Mouse (Mus musculus) myocyte (in vitro differentiated cells): ENCODE data around the gene Cnp. TPM values are rescaled to one million over a fixed set of nuclear protein-coding genes. Genes with fewer than 3 reads are reported as not detected.

Experiments
- H3K27me3 ChIP-seq: one replicate; pipeline ENCODE4 v1.6.1; 2011; ENCODE audit not compliant: control insufficient read depth, insufficient read depth, insufficient read length
- H3K36me3 ChIP-seq: one replicate; pipeline ENCODE4 v1.6.1; 2011; ENCODE audit not compliant: control insufficient read depth, insufficient read depth
- H3K4me2 ChIP-seq: one replicate; pipeline ENCODE4 v1.6.1; 2011; ENCODE audit warnings: low read depth, control low read depth
- H3K4me3 ChIP-seq: one replicate; pipeline ENCODE4 v1.5.1; 2011; ENCODE audit warnings: mild to moderate bottlenecking, control low read depth, moderate library complexity
- H3K79me2 ChIP-seq: one replicate; pipeline ENCODE4 v1.6.1; 2011; ENCODE audit not compliant: control insufficient read depth, insufficient read depth
- H3ac ChIP-seq: one replicate; pipeline ENCODE4 v1.6.1; 2011; ENCODE audit not compliant: control insufficient read depth, insufficient read length
- CEBPB ChIP-seq: IDR thresholded peaks from 2 replicates; pipeline ENCODE4 v1.6.1; 2011; ENCODE audit warnings: mild to moderate bottlenecking, moderate library complexity; ENCODE audit not compliant: poor library complexity, insufficient read depth, severe bottlenecking
- E2F4 ChIP-seq: IDR thresholded peaks from one replicate; pipeline ENCODE4 v1.6.1; 2011; ENCODE audit warnings: mild to moderate bottlenecking, control low read depth, moderate library complexity; ENCODE audit not compliant: insufficient read depth
- MAX ChIP-seq: IDR thresholded peaks from one replicate; pipeline ENCODE4 v1.6.1; 2011; ENCODE audit warnings: low read depth, mild to moderate bottlenecking, control low read depth
- MYOD1 ChIP-seq, 3 experiments: IDR thresholded peaks; one replicate each; pipeline ENCODE4 v1.6.1; 2011; ENCODE audit warnings: control low read depth in 2 of 3, low read depth in 2 of 3, mild to moderate bottlenecking in 2 of 3, moderate library complexity in 1 of 3; ENCODE audit not compliant: insufficient read length in 2 of 3, control insufficient read depth in 1 of 3
- MYOG ChIP-seq, 3 experiments: IDR thresholded peaks; one replicate each; pipeline ENCODE4 v1.6.1; 2011; ENCODE audit warnings: control low read depth in 2 of 3, low read depth in 2 of 3, mild to moderate bottlenecking in 2 of 3; ENCODE audit not compliant: insufficient read length in 2 of 3, control insufficient read depth in 1 of 3, insufficient read depth in 1 of 3
- POLR2A ChIP-seq: IDR thresholded peaks from one replicate; pipeline ENCODE4 v1.6.1; 2011; ENCODE audit warnings: low read depth, mild to moderate bottlenecking, control low read depth, moderate library complexity; ENCODE audit not compliant: insufficient read length
- POLR2AphosphoS2 ChIP-seq: IDR thresholded peaks from one replicate; pipeline ENCODE4 v1.6.1; 2011; ENCODE audit warnings: low read depth, control low read depth; ENCODE audit not compliant: insufficient read length
- REST ChIP-seq: IDR thresholded peaks from one replicate; pipeline ENCODE4 v1.6.1; 2011; ENCODE audit warnings: mild to moderate bottlenecking, control low read depth, moderate library complexity; ENCODE audit not compliant: insufficient read depth, insufficient read length
- SRF ChIP-seq: IDR thresholded peaks from one replicate; pipeline ENCODE4 v1.6.1; 2011; ENCODE audit warnings: low read depth; ENCODE audit not compliant: control insufficient read depth, insufficient read length
- TCF12 ChIP-seq: IDR thresholded peaks from one replicate; pipeline ENCODE4 v1.6.1; 2011; ENCODE audit warnings: mild to moderate bottlenecking, control low read depth; ENCODE audit not compliant: poor library complexity, insufficient read depth, severe bottlenecking
- TCF3 ChIP-seq: IDR thresholded peaks from one replicate; pipeline ENCODE4 v1.6.1; 2011; ENCODE audit warnings: low read depth, control low read depth; ENCODE audit not compliant: insufficient read length
- USF1 ChIP-seq: IDR thresholded peaks from one replicate; pipeline ENCODE4 v1.6.1; 2011; ENCODE audit warnings: low read depth, mild to moderate bottlenecking, control low read depth, moderate library complexity
- polyA plus RNA-seq: library from polyadenylated mRNA; unstranded; fragments of >200 nt; fragmentation: generic; extraction: Trizol; gene quantifications from one replicate; pipeline ENCODE4 v1.2.1, GENCODE M21; 2012; ENCODE audit warnings: missing spikeins

Cnp gene
- polyA plus RNA-seq, 1 experiment = 18.5 TPM

GRCm38 (mm10) chr11:100567815-100568245 lies 6.9 kb upstream of the Cnp start:
- Histone ChIP-seq H3K4me3 (no peak overlapping the region), H3K4me2 (no peak overlapping the region), H3K27me3 (no peaks in the 10 kb centered on the region), H3ac (no peak overlapping the region), H3K79me2 (no peaks in the 10 kb centered on the region), H3K36me3 (no peaks in the 10 kb centered on the region)
- TF ChIP-seq REST (no peak), POLR2A (no peak), POLR2AphosphoS2 (no peak), MYOG (IDR thresholded peaks at IDR 0.05; ENCODE audit: control insufficient read depth in 1 of 3, insufficient read depth in 1 of 3, insufficient read length in 2 of 3, low read depth in 2 of 3) (no peak), TCF3 (no peak), USF1 (no peak), TCF12 (no peak), E2F4 (no peak), MAX (no peak), CEBPB (no peak), MYOD1 (IDR thresholded peaks at IDR 0.05; ENCODE audit: control insufficient read depth in 1 of 3, insufficient read length in 2 of 3, low read depth in 2 of 3) (no peak), SRF (no peak)

GRCm38 (mm10) chr11:100568692-100569091 lies 6.0 kb upstream of the Cnp start:
- no peaks in the 10 kb centered on the region for H3K27me3 ChIP-seq
- no peaks in the 10 kb centered on the region for H3K36me3 ChIP-seq
- no peak overlapping the region for H3K4me3 ChIP-seq
- TF ChIP-seq CEBPB (no peak), USF1 (no peak), POLR2A (no peak), MAX (no peak), REST (no peak), MYOD1 (IDR thresholded peaks at IDR 0.05; ENCODE audit: control insufficient read depth in 1 of 3, insufficient read length in 2 of 3, low read depth in 2 of 3) (no peak), POLR2AphosphoS2 (no peak)
- no peak overlapping the region for H3K4me2 ChIP-seq
- no peak overlapping the region for H3ac ChIP-seq
- H3K79me2 ChIP-seq = no peaks in the 10 kb centered on the region

DNA sequence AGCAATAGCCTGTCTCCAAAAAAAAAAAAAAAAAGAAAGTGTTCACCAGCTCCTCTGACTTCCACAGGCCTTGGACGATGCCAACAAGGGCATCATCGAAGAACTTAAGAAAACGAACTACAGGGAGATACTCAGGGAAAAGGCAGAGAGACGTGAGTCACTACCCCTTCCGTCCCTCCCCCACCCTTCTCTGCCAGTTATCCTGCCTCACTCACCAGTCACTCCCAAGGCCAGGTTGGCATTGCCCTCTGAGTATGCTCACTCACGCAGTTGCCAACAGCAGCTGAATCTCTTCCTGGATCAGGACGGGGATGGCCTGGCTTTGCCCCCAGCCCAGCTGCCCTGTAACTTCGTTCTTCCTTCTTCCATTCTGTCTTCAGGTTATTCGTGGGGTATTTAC lies 4.9 kb upstream of the Cnp start:
- Histone ChIP-seq H3K36me3 (no peaks in the 10 kb centered on the region), H3ac (no peak overlapping the region), H3K4me2 (peak overlapping the region; percentile 20), H3K79me2 (no peaks in the 10 kb centered on the region), H3K4me3 (no peak overlapping the region), H3K27me3 (no peaks in the 10 kb centered on the region)
- TF ChIP-seq SRF (no peak), POLR2A (no peak), TCF12 (no peak), POLR2AphosphoS2 (no peak), CEBPB (no peak), MYOD1 (IDR thresholded peaks at IDR 0.05; ENCODE audit: control insufficient read depth in 1 of 3, insufficient read length in 2 of 3, low read depth in 2 of 3) (peak in 1 of 3 experiments; percentile 24), MYOG (IDR thresholded peaks at IDR 0.05; ENCODE audit: control insufficient read depth in 1 of 3, insufficient read depth in 1 of 3, insufficient read length in 2 of 3, low read depth in 2 of 3) (peak in 1 of 3 experiments; percentile 25)

GRCm38 (mm10) chr11:100570430-100571201 lies 4.1 kb upstream of the Cnp start:
- Histone ChIP-seq H3K79me2 (no peaks in the 10 kb centered on the region), H3K27me3 (no peaks in the 10 kb centered on the region), H3K36me3 (no peaks in the 10 kb centered on the region), H3K4me3 (no peak overlapping the region), H3ac (no peak overlapping the region), H3K4me2 (no peak overlapping the region)
- no peak for TF ChIP-seq TCF3
- no peak for TF ChIP-seq MAX
- TF ChIP-seq TCF12 = no peak
- TF ChIP-seq POLR2AphosphoS2 = no peak
- TF ChIP-seq POLR2A = no peak
- TF ChIP-seq MYOD1 (IDR thresholded peaks at IDR 0.05; ENCODE audit: control insufficient read depth in 1 of 3, insufficient read length in 2 of 3, low read depth in 2 of 3) = no peak
- no peak for TF ChIP-seq USF1
- no peak for TF ChIP-seq MYOG (IDR thresholded peaks at IDR 0.05; ENCODE audit: control insufficient read depth in 1 of 3, insufficient read depth in 1 of 3, insufficient read length in 2 of 3, low read depth in 2 of 3)
- no peak for TF ChIP-seq E2F4
- no peak for TF ChIP-seq CEBPB
- TF ChIP-seq REST = no peak

- Histone ChIP-seq H3K79me2 (no peaks in the 10 kb centered on the region), H3ac (no peak overlapping the region), H3K4me3 (no peak overlapping the region), H3K36me3 (no peaks in the 10 kb centered on the region), H3K4me2 (no peak overlapping the region), H3K27me3 (no peaks in the 10 kb centered on the region)
- TF ChIP-seq TCF3 = no peak
- TF ChIP-seq SRF = no peak
- TF ChIP-seq REST = no peak
- no peak for TF ChIP-seq MYOD1 (IDR thresholded peaks at IDR 0.05; ENCODE audit: control insufficient read depth in 1 of 3, insufficient read length in 2 of 3, low read depth in 2 of 3)
- no peak for TF ChIP-seq POLR2AphosphoS2
- TF ChIP-seq MYOG (IDR thresholded peaks at IDR 0.05; ENCODE audit: control insufficient read depth in 1 of 3, insufficient read depth in 1 of 3, insufficient read length in 2 of 3, low read depth in 2 of 3) = no peak
- no peak for TF ChIP-seq TCF12
- no peak for TF ChIP-seq POLR2A
- TF ChIP-seq CEBPB = no peak
- no peak for TF ChIP-seq USF1
Measured at GRCm38 (mm10) chr11:100571202-100571567, 3.5 kb upstream of the Cnp start.
